Mouse (Mus musculus) heart, postnatal 0 days (tissue): ENCODE measurements around the gene Nfia. TPM values are rescaled to one million over a fixed set of nuclear protein-coding genes. Genes with fewer than 3 reads are reported as not detected.

ENCODE experiments used
- ATAC-seq: fragments of 200-750 bp; cut with Nextera tagmentation; 2 replicates; pipeline ENCODE4 v1.8.0; 2017; ENCODE audit warnings: low read depth, moderate number of reproducible peaks, moderate library complexity; ENCODE audit not compliant: insufficient read depth
- DNase-seq: peaks from one replicate; pipeline ENCODE4 v3.0.0-alpha.2; 2016; ENCODE audit warnings: low spot score
- H3K27ac ChIP-seq: fragments of 300-500 bp; sonication (generic); 2 replicates; pipeline ENCODE4 v1.5.1; 2014; ENCODE audit warnings: low read depth, mild to moderate bottlenecking
- H3K27me3 ChIP-seq: fragments of 300-500 bp; sonication (generic); 2 replicates; pipeline ENCODE4 v1.6.1; 2014; ENCODE audit warnings: low read length, mixed read lengths; ENCODE audit not compliant: control insufficient read depth, insufficient read depth
- H3K36me3 ChIP-seq: fragments of 300-500 bp; sonication (generic); replicated peaks from 2 replicates; pipeline ENCODE4 v1.6.1; 2014; ENCODE audit warnings: low read length, mixed read lengths; ENCODE audit not compliant: control insufficient read depth, insufficient read depth
- H3K4me1 ChIP-seq: fragments of 300-500 bp; sonication (generic); 2 replicates; pipeline ENCODE4 v1.6.1; 2014; ENCODE audit warnings: antibody characterized with exemption; ENCODE audit not compliant: control insufficient read depth, insufficient read depth
- H3K4me2 ChIP-seq: fragments of 300-500 bp; sonication (generic); 2 replicates; pipeline ENCODE4 v1.6.1; 2014; ENCODE audit warnings: low read depth, mild to moderate bottlenecking, low read length, moderate library complexity
- H3K4me3 ChIP-seq: fragments of 300-500 bp; sonication (generic); 2 replicates; pipeline ENCODE4 v1.5.1; 2014; ENCODE audit warnings: low read depth, low read length
- H3K9ac ChIP-seq: fragments of 300-500 bp; sonication (generic); replicated peaks from 2 replicates; pipeline ENCODE4 v1.6.1; 2014; ENCODE audit warnings: low read depth, low read length, mixed read lengths
- H3K9me3 ChIP-seq: fragments of 300-500 bp; sonication (generic); replicated peaks from 2 replicates; pipeline ENCODE4 v1.6.1; 2016; ENCODE audit warnings: low read length; ENCODE audit not compliant: control insufficient read depth
- CTCF ChIP-seq: IDR thresholded peaks from 2 replicates; pipeline ENCODE4 v1.5.1; 2016; ENCODE audit warnings: antibody characterized with exemption, control low read depth, low read depth
- EP300 ChIP-seq: IDR thresholded peaks from 2 replicates; pipeline ENCODE4 v1.6.1; 2016; ENCODE audit warnings: antibody characterized with exemption, low read depth
- WGBS: fragments of 180-500 bp; shearing (Covaris S2); extraction: QIAGEN DNeasy Blood & Tissue Kit; methylation state at CpG from one replicate; pipeline ENCODE4 v1.1.7; 2014; 5-methylcytosine and 5-hydroxymethylcytosine counted together
- polyA plus RNA-seq: library from polyadenylated mRNA; unstranded; fragments of >200 nt; fragmentation: Nextera tagmentation; extraction: Ambion mirVana; gene quantifications from 2 replicates; pipeline ENCODE4 v1.2.1, GENCODE M21; 2015
- total RNA-seq: library from RNA; depleted of rRNA; stranded (reverse); fragments of >200 nt; gene quantifications from 2 replicates; pipeline ENCODE4 v1.2.3, GENCODE M21; 2014; ENCODE audit warnings: low replicate concordance

Gene Nfia
- total and polyA plus RNA-seq, 2 experiments from 2014 or later: 53.8 to 114 TPM

- Histone ChIP-seq H3K4me2 (no peak overlapping the region), H3K9me3 (no peaks in the 10 kb centered on the region), H3K4me1 (peaks cover 54% of the 10 kb centered on the region), H3K9ac (no peak overlapping the region), H3K27ac (no peak overlapping the region), H3K27me3 (no peaks in the 10 kb centered on the region), H3K4me3 (no peak overlapping the region), H3K36me3 (no peaks in the 10 kb centered on the region)
- WGBS: 58% methylated on average over 13 of the region's 13 CpGs
- no peak for ATAC-seq
- no peak for TF ChIP-seq CTCF
- TF ChIP-seq EP300: no peak
- no peak for DNase-seq
These were observed 64.3 kb downstream of the Nfia start for GRCm38 (mm10) chr4:97836812-97837211.

GRCm38 (mm10) chr4:97837724-97838123 lies 65.2 kb downstream of the Nfia start:
- H3K4me2 ChIP-seq: no peak overlapping the region
- DNase-seq (no peak), ATAC-seq (no peak)
- H3K4me3 ChIP-seq: no peak overlapping the region
- no peaks in the 10 kb centered on the region for H3K36me3 ChIP-seq
- TF ChIP-seq CTCF (no peak), EP300 (no peak)
- H3K9ac ChIP-seq: no peak overlapping the region
- no peaks in the 10 kb centered on the region for H3K27me3 ChIP-seq
- H3K9me3 ChIP-seq: no peaks in the 10 kb centered on the region
- 59% methylated on average over 3 of the region's 3 CpGs for WGBS
- peak overlapping the region; percentile 85; the same call in 1 of the 2 replicates for H3K27ac ChIP-seq
- peaks cover 56% of the 10 kb centered on the region for H3K4me1 ChIP-seq

GRCm38 (mm10) chr4:97838651-97839050 lies 66.1 kb downstream of the Nfia start:
- no peak for DNase-seq
- TF ChIP-seq EP300 (no peak), CTCF (no peak)
- ATAC-seq: no peak
- H3K9me3 ChIP-seq: no peaks in the 10 kb centered on the region
- no peak overlapping the region for H3K4me2 ChIP-seq
- H3K27me3 ChIP-seq: no peaks in the 10 kb centered on the region
- no peaks in the 10 kb centered on the region for H3K36me3 ChIP-seq
- H3K4me1 ChIP-seq: peaks cover 56% of the 10 kb centered on the region
- WGBS: 50% methylated on average over 3 of the region's 3 CpGs
- peak overlapping the region; percentile 85 for H3K27ac ChIP-seq
- H3K9ac ChIP-seq: no peak overlapping the region
- no peak overlapping the region for H3K4me3 ChIP-seq

GRCm38 (mm10) chr4:97839406-97840101 lies 67.0 kb downstream of the Nfia start:
- Histone ChIP-seq H3K9ac (peak overlapping the region; percentile 40), H3K9me3 (no peaks in the 10 kb centered on the region), H3K27me3 (no peaks in the 10 kb centered on the region), H3K4me1 (peaks cover 53% of the 10 kb centered on the region), H3K27ac (peak overlapping the region; percentile 85), H3K4me2 (peak overlapping the region; percentile 21; the same call in 1 of the 2 replicates), H3K4me3 (no peak overlapping the region), H3K36me3 (no peaks in the 10 kb centered on the region)
- no peak for TF ChIP-seq CTCF
- TF ChIP-seq EP300: no peak
- WGBS: 18% methylated on average over 7 of the region's 7 CpGs
- DNase-seq (peak; percentile 68), ATAC-seq (peak; percentile 49; the same call in 1 of the 2 replicates)

GRCm38 (mm10) chr4:97840227-97841062 lies 67.9 kb downstream of the Nfia start:
- no peak for DNase-seq
- H3K9me3 ChIP-seq: no peaks in the 10 kb centered on the region
- no peak for ATAC-seq
- TF ChIP-seq CTCF (no peak), EP300 (no peak)
- H3K9ac ChIP-seq: no peak overlapping the region
- H3K27me3 ChIP-seq: no peaks in the 10 kb centered on the region
- 73% methylated on average over 8 of the region's 8 CpGs for WGBS
- peaks cover 50% of the 10 kb centered on the region for H3K4me1 ChIP-seq
- peak overlapping the region; percentile 85 for H3K27ac ChIP-seq
- no peaks in the 10 kb centered on the region for H3K36me3 ChIP-seq
- H3K4me2 ChIP-seq: no peak overlapping the region
- no peak overlapping the region for H3K4me3 ChIP-seq
